Mouse (Mus musculus): Measurements from ENCODE around the gene Fgr. TPM values are rescaled to one million over a fixed set of nuclear protein-coding genes. Genes with fewer than 3 reads are reported as not detected.

The Fgr gene
- total and polyA plus RNA-seq, 3 experiments, result 0.04 to 0.24 (median 0.13) TPM

DNA sequence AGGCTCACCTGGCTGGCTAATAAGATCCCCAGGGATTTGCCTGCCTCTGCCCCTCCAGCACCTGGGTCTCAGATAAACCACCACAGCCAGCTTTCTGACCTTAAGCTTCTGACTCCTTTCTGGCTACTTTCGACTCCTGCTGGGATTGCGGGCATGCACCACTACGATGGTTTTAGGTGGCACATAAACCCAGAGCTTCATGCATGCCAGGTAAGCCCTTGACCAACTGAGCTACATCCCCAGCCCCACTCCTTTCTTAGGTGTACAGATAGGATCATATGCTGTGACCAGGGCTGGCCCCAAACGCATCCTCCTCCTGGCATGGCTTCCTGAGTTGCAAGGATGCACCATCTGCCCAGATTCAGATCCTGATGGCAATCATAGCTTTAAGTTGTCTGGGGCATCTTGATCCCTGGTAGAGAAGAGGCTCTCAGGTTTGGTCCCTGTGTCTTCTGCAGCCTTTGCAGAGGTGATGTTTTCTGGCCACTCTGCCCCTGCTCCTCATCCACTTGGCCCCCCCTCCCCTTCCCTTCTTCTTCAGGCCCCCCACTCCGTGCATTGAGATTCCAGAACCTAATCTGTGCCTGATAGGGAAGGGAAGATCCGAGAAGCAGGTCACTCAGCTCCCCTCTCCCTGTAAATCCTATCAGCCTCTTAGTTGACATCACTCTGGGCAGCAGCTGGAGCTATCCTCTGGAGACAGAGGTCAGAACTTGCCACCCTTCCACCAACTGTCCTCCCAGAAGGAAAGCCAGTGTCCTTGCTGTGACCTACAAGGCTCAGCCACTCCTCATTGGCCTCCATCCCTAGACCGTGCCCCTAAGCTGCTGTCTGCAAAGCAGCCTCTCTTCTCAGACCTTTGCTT lies 19.1 kb upstream of the Fgr start:
- peaks cover 8 to 49% of the 10 kb centered on the region in 2 experiments for H3K4me1 ChIP-seq (ENCODE audit: control insufficient read depth in 1 of 2, insufficient read depth in 2 of 2)
- no peak overlapping the region for H3K4me3 ChIP-seq (replicated peaks in 1 of 3; ENCODE audit: low read depth in 2 of 3, low read length in 2 of 3, poor library complexity in 1 of 3)
- H3K36me3 ChIP-seq (replicated peaks in 1 of 2; ENCODE audit: control insufficient read depth in 1 of 2, insufficient read depth in 1 of 2, low read length in 1 of 2), result no peaks in the 10 kb centered on the region
- no peaks in the 10 kb centered on the region for H3K27me3 ChIP-seq (replicated peaks)
- no peak for DNase-seq (ENCODE audit: extremely low read depth)
- TF ChIP-seq PAX5 (IDR thresholded peaks at IDR 0.05; ENCODE audit: low read length), result no peak
- no peak for TF ChIP-seq SMC3 (IDR thresholded peaks at IDR 0.05; ENCODE audit: low read depth, low read length)
- no peak for TF ChIP-seq POLR2AphosphoS2 (IDR thresholded peaks at IDR 0.05; ENCODE audit: low read depth, low read length)
- TF ChIP-seq JUN (IDR thresholded peaks at IDR 0.05; ENCODE audit: insufficient read depth, low read depth, low read length), result no peak
- no peak for TF ChIP-seq ZC3H11A (IDR thresholded peaks at IDR 0.05; ENCODE audit: low read depth, low read length)
- TF ChIP-seq MXI1 (IDR thresholded peaks at IDR 0.05; ENCODE audit: low read depth, low read length), result no peak
- no peak for TF ChIP-seq RCOR1 (conservative IDR thresholded peaks at IDR 0.05; ENCODE audit: low read depth, low read length)
- no peak for TF ChIP-seq MEF2A (IDR thresholded peaks at IDR 0.05; ENCODE audit: borderline replicate concordance, low read depth, low read length)
- no peak overlapping the region for H3K4me2 ChIP-seq (ENCODE audit: insufficient read depth, low read depth, poor library complexity, severe bottlenecking)
- in situ Hi-C loops (cut with MboI; ENCODE audit: low pct_ligation_motif_present, low pct_unique_long_range_greater_than_20kb, low sequenced_read_pairs) (loop anchor here (5.0 kb wide), 1 partner anchor 38 kb away; no protein-coding TSS in a partner anchor), dilution Hi-C loops (cut with MboI; ENCODE audit: extremely low pct_ligation_motif_present, extremely low pct_unique_long_range_greater_than_20kb, low sequenced_read_pairs) (no loop called here)
- H3K9ac ChIP-seq (ENCODE audit: insufficient read depth, low read depth), result no peak overlapping the region
- H3K79me2 ChIP-seq (replicated peaks; ENCODE audit: control insufficient read depth, extremely low read depth, insufficient read depth, poor library complexity, severe bottlenecking), result no peaks in the 10 kb centered on the region
- H3K27ac ChIP-seq (ENCODE audit: insufficient read depth, low read depth), result no peak overlapping the region
- no peaks in the 10 kb centered on the region for H3K9me3 ChIP-seq (replicated peaks; ENCODE audit: low read length)

DNA sequence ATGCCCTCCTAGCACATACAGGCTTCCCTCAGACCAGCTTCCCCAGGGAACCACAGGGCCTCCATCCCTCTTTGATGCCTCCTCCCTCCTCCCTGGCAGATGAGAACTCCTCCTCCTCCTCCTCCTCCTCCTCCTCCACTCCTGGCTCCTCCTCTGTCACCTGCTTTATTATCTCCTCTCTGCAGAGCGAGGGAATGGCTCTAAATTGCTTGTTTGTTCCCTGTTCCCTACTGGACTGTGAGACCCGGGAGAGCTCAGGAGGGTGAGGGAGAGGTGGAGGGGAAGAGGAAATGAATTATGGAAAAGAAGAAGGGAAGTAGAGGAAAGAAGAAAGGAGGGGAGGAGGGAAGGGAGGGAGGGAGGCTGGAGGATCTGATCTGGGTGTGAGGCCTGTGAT lies 18.5 kb upstream of the Fgr start:
- H3K9ac ChIP-seq (ENCODE audit: insufficient read depth, low read depth), result no peak overlapping the region
- peaks cover 15 to 51% of the 10 kb centered on the region in 2 experiments for H3K4me1 ChIP-seq (ENCODE audit: control insufficient read depth in 1 of 2, insufficient read depth in 2 of 2)
- no peak for DNase-seq (ENCODE audit: extremely low read depth)
- H3K9me3 ChIP-seq (replicated peaks; ENCODE audit: low read length), result no peaks in the 10 kb centered on the region
- H3K27me3 ChIP-seq (replicated peaks), result no peaks in the 10 kb centered on the region
- TF ChIP-seq KAT2A (IDR thresholded peaks at IDR 0.05; ENCODE audit: insufficient replicate concordance, low read length), result no peak
- no peak for TF ChIP-seq ZMIZ1 (IDR thresholded peaks at IDR 0.05; ENCODE audit: low read depth, low read length)
- no peak for TF ChIP-seq MAX (IDR thresholded peaks at IDR 0.05; ENCODE audit: low read length)
- no peak for TF ChIP-seq BHLHE40 (IDR thresholded peaks at IDR 0.05; ENCODE audit: low read depth, low read length)
- TF ChIP-seq HCFC1 (IDR thresholded peaks at IDR 0.05; ENCODE audit: low read depth, low read length), result no peak
- TF ChIP-seq CHD2 (IDR thresholded peaks at IDR 0.05; ENCODE audit: low read length), result no peak
- TF ChIP-seq SIN3A (IDR thresholded peaks at IDR 0.05; ENCODE audit: low read length), result no peak
- TF ChIP-seq UBTF (IDR thresholded peaks at IDR 0.05; ENCODE audit: low read depth, low read length), result no peak
- TF ChIP-seq TCF12 (IDR thresholded peaks at IDR 0.05; ENCODE audit: low read depth, low read length), result no peak
- TF ChIP-seq USF1 (IDR thresholded peaks at IDR 0.05; ENCODE audit: low read depth, low read length), result no peak
- TF ChIP-seq TBP (conservative IDR thresholded peaks at IDR 0.05; ENCODE audit: low read depth, low read length), result no peak
- TF ChIP-seq ZKSCAN1 (IDR thresholded peaks at IDR 0.05; ENCODE audit: borderline replicate concordance, low read depth, low read length), result no peak
- no peak for TF ChIP-seq EP300 (IDR thresholded peaks at IDR 0.05; ENCODE audit: low read length)
- no peak for TF ChIP-seq SMC3 (IDR thresholded peaks at IDR 0.05; ENCODE audit: low read depth, low read length)
- no peaks in the 10 kb centered on the region for H3K79me2 ChIP-seq (replicated peaks; ENCODE audit: control insufficient read depth, extremely low read depth, insufficient read depth, poor library complexity, severe bottlenecking)
- no peak overlapping the region for H3K4me3 ChIP-seq (replicated peaks in 1 of 3; ENCODE audit: low read depth in 2 of 3, low read length in 2 of 3, poor library complexity in 1 of 3)
- H3K36me3 ChIP-seq (replicated peaks in 1 of 2; ENCODE audit: control insufficient read depth in 1 of 2, insufficient read depth in 1 of 2, low read length in 1 of 2), result no peaks in the 10 kb centered on the region
- in situ Hi-C loops (cut with MboI; ENCODE audit: low pct_ligation_motif_present, low pct_unique_long_range_greater_than_20kb, low sequenced_read_pairs), result no loop called here
- no peak overlapping the region for H3K27ac ChIP-seq (ENCODE audit: insufficient read depth, low read depth)
- no peak overlapping the region for H3K4me2 ChIP-seq (ENCODE audit: insufficient read depth, low read depth, poor library complexity, severe bottlenecking)
- dilution Hi-C loops (cut with MboI; ENCODE audit: extremely low pct_ligation_motif_present, extremely low pct_unique_long_range_greater_than_20kb, low sequenced_read_pairs), result no loop called here
